Mouse (Mus musculus) forebrain, embryonic 12.5 days (tissue): ENCODE measurements around the gene Otog. TPM values are rescaled to one million over a fixed set of nuclear protein-coding genes. Genes with fewer than 3 reads are reported as not detected.

Experiments
- ATAC-seq: fragments of 200-750 bp; cut with Nextera tagmentation; 2 replicates; pipeline ENCODE4 v1.8.0; 2017; ENCODE audit warnings: moderate TSS enrichment; ENCODE audit not compliant: low FRiP score
- H3K27ac ChIP-seq: fragments of 300-500 bp; sonication (generic); 2 replicates; pipeline ENCODE4 v1.5.1; 2016; ENCODE audit warnings: mild to moderate bottlenecking
- H3K27me3 ChIP-seq: fragments of 300-500 bp; sonication (generic); 2 replicates; pipeline ENCODE4 v1.6.1; 2016; ENCODE audit warnings: mild to moderate bottlenecking
- H3K36me3 ChIP-seq: fragments of 300-500 bp; sonication (generic); replicated peaks from 2 replicates; pipeline ENCODE4 v1.6.1; 2016; ENCODE audit warnings: mild to moderate bottlenecking
- H3K4me1 ChIP-seq: fragments of 300-500 bp; sonication (generic); 2 replicates; pipeline ENCODE4 v1.6.1; 2016
- H3K4me2 ChIP-seq: fragments of 300-500 bp; sonication (generic); 2 replicates; pipeline ENCODE4 v1.6.1; 2016; ENCODE audit warnings: mild to moderate bottlenecking, moderate library complexity
- H3K4me3 ChIP-seq: fragments of 300-500 bp; sonication (generic); replicated peaks from 2 replicates; pipeline ENCODE4 v1.5.1; 2016; ENCODE audit warnings: mild to moderate bottlenecking
- H3K9ac ChIP-seq: fragments of 300-500 bp; sonication (generic); 2 replicates; pipeline ENCODE4 v1.6.1; 2016; ENCODE audit warnings: mild to moderate bottlenecking
- H3K9me3 ChIP-seq: fragments of 300-500 bp; sonication (generic); 2 replicates; pipeline ENCODE4 v1.6.1; 2016
- WGBS: fragments of 180-500 bp; shearing (Covaris S2); methylation state at CpG from one replicate; pipeline ENCODE4 v1.1.7; 2016; 5-methylcytosine and 5-hydroxymethylcytosine counted together
- polyA plus RNA-seq: library from polyadenylated mRNA; unstranded; fragments of >200 nt; fragmentation: Nextera tagmentation; extraction: Ambion mirVana; gene quantifications from 2 replicates; pipeline ENCODE4 v1.2.1, GENCODE M21; 2016

Gene Otog
- polyA plus RNA-seq, 1 experiment from 2014 or later = not detected

- H3K4me3 ChIP-seq = no peak overlapping the region
- 76% methylated on average over 18 of the region's 18 CpGs for WGBS
- no peaks in the 10 kb centered on the region for H3K36me3 ChIP-seq
- H3K27me3 ChIP-seq = peaks cover 4% of the 10 kb centered on the region; the same call in 1 of the 2 replicates
- H3K4me1 ChIP-seq = peaks cover 18% of the 10 kb centered on the region
- H3K9ac ChIP-seq = no peak overlapping the region
- ATAC-seq = peak; percentile 49; the same call in 1 of the 2 replicates
- H3K9me3 ChIP-seq = no peaks in the 10 kb centered on the region
- H3K27ac ChIP-seq = peak overlapping the region; percentile 36; the same call in 1 of the 2 replicates
- H3K4me2 ChIP-seq = peak overlapping the region; percentile 8
Observed at GRCm38 (mm10) chr7:46235948-46236347, 4.8 kb upstream of the Otog start.

GRCm38 (mm10) chr7:46236363-46236762, 4.4 kb upstream of the Otog start:
- 77% methylated on average over 15 of the region's 15 CpGs for WGBS
- Histone ChIP-seq H3K4me2 (peak overlapping the region; percentile 8), H3K4me1 (peaks cover 18% of the 10 kb centered on the region), H3K36me3 (no peaks in the 10 kb centered on the region), H3K4me3 (no peak overlapping the region), H3K9ac (no peak overlapping the region), H3K27me3 (peaks cover 4% of the 10 kb centered on the region; the same call in 1 of the 2 replicates), H3K27ac (no peak overlapping the region), H3K9me3 (no peaks in the 10 kb centered on the region)
- no peak for ATAC-seq

GRCm38 (mm10) chr7:46237192-46237591, 3.6 kb upstream of the Otog start:
- no peak overlapping the region for H3K27ac ChIP-seq
- H3K4me1 ChIP-seq = peaks cover 18% of the 10 kb centered on the region
- H3K9ac ChIP-seq = no peak overlapping the region
- peaks cover 4% of the 10 kb centered on the region; the same call in 1 of the 2 replicates for H3K27me3 ChIP-seq
- WGBS = 78% methylated on average over 7 of the region's 7 CpGs
- no peak overlapping the region for H3K4me2 ChIP-seq
- no peaks in the 10 kb centered on the region for H3K9me3 ChIP-seq
- H3K4me3 ChIP-seq = no peak overlapping the region
- H3K36me3 ChIP-seq = no peaks in the 10 kb centered on the region
- ATAC-seq = no peak

- peaks cover 4% of the 10 kb centered on the region; the same call in 1 of the 2 replicates for H3K27me3 ChIP-seq
- no peak within 1 kb of the TSS for H3K9ac ChIP-seq
- 23% methylated on average over 10 of the region's 10 CpGs for WGBS
- no peak within 1 kb of the TSS for H3K4me2 ChIP-seq
- no peaks in the 10 kb centered on the region for H3K36me3 ChIP-seq
- H3K9me3 ChIP-seq = no peaks in the 10 kb centered on the region
- peaks cover 18% of the 10 kb centered on the region for H3K4me1 ChIP-seq
- no peak within 1 kb of the TSS for H3K4me3 ChIP-seq
- no peak within 1 kb of the TSS for H3K27ac ChIP-seq
- ATAC-seq = no peak
Observed at GRCm38 (mm10) chr7:46238346-46238745, 2.4 kb upstream of the Otog start, which contains the start of gene Ush1c. Ush1c (minus strand) TSS chr7:46238503.

GRCm38 (mm10) chr7:46240091-46240490, 696 bp upstream of the Otog start:
- Histone ChIP-seq H3K36me3 (no peaks in the 10 kb centered on the region), H3K4me3 (no peak overlapping the region), H3K9ac (no peak overlapping the region), H3K4me1 (peaks cover 18% of the 10 kb centered on the region), H3K4me2 (no peak overlapping the region), H3K27me3 (peaks cover 4% of the 10 kb centered on the region; the same call in 1 of the 2 replicates), H3K9me3 (no peaks in the 10 kb centered on the region), H3K27ac (no peak overlapping the region)
- no peak for ATAC-seq
- 91% methylated on average over 4 of the region's 4 CpGs for whole genome bisulfite sequencing

GRCm38 (mm10) chr7:46246876-46247275, 6.1 kb downstream of the Otog start:
- Histone ChIP-seq H3K9ac (no peak overlapping the region), H3K4me3 (no peak overlapping the region), H3K4me2 (no peak overlapping the region), H3K27ac (no peak overlapping the region), H3K36me3 (no peaks in the 10 kb centered on the region), H3K27me3 (0 out of 2 replicates have a peak, but pooled peaks cover 3% of the 10 kb centered on the region), H3K9me3 (no peaks in the 10 kb centered on the region), H3K4me1 (no peaks in the 10 kb centered on the region)
- no peak for ATAC-seq

GRCm38 (mm10) chr7:46247606-46248005, 6.8 kb downstream of the Otog start:
- Histone ChIP-seq H3K4me2 (no peak overlapping the region), H3K27me3 (0 out of 2 replicates have a peak, but pooled peaks cover 3% of the 10 kb centered on the region), H3K9ac (no peak overlapping the region), H3K4me1 (no peaks in the 10 kb centered on the region), H3K4me3 (no peak overlapping the region), H3K27ac (no peak overlapping the region), H3K9me3 (no peaks in the 10 kb centered on the region), H3K36me3 (no peaks in the 10 kb centered on the region)
- WGBS = 90% methylated on average over 3 of the region's 3 CpGs
- no peak for ATAC-seq

- no peaks in the 10 kb centered on the region for H3K4me1 ChIP-seq
- 83% methylated on average over 4 of the region's 4 CpGs for WGBS
- no peak overlapping the region for H3K9ac ChIP-seq
- no peak overlapping the region for H3K4me3 ChIP-seq
- H3K9me3 ChIP-seq = no peaks in the 10 kb centered on the region
- H3K27ac ChIP-seq = no peak overlapping the region
- no peaks in the 10 kb centered on the region for H3K36me3 ChIP-seq
- 0 out of 2 replicates have a peak, but pooled peaks cover 3% of the 10 kb centered on the region for H3K27me3 ChIP-seq
- no peak overlapping the region for H3K4me2 ChIP-seq
- ATAC-seq = no peak
Observed at GRCm38 (mm10) chr7:46251841-46252240, 11.1 kb downstream of the Otog start.

- H3K27ac ChIP-seq = no peak overlapping the region
- peaks cover 3% of the 10 kb centered on the region; the same call in 1 of the 2 replicates for H3K27me3 ChIP-seq
- H3K9me3 ChIP-seq = no peaks in the 10 kb centered on the region
- no peaks in the 10 kb centered on the region for H3K4me1 ChIP-seq
- no peak overlapping the region for H3K4me2 ChIP-seq
- no peak for ATAC-seq
- H3K4me3 ChIP-seq = no peak overlapping the region
- WGBS = 69% methylated on average over 5 of the region's 5 CpGs
- no peaks in the 10 kb centered on the region for H3K36me3 ChIP-seq
- no peak overlapping the region for H3K9ac ChIP-seq
Observed at GRCm38 (mm10) chr7:46276156-46276555, 35.4 kb downstream of the Otog start.

- Histone ChIP-seq H3K4me2 (no peak overlapping the region), H3K4me3 (no peak overlapping the region), H3K27ac (no peak overlapping the region), H3K9ac (no peak overlapping the region), H3K27me3 (peaks cover 20% of the 10 kb centered on the region; the same call in 1 of the 2 replicates), H3K9me3 (no peaks in the 10 kb centered on the region), H3K4me1 (no peaks in the 10 kb centered on the region), H3K36me3 (no peaks in the 10 kb centered on the region)
- WGBS = 16% methylated on average over 6 of the region's 6 CpGs
- no peak for ATAC-seq
Observed at GRCm38 (mm10) chr7:46279946-46280345, 39.2 kb downstream of the Otog start.

- Histone ChIP-seq H3K27me3 (peaks cover 22% of the 10 kb centered on the region; the same call in 1 of the 2 replicates), H3K4me3 (no peak overlapping the region), H3K9ac (no peak overlapping the region), H3K36me3 (no peaks in the 10 kb centered on the region), H3K4me2 (no peak overlapping the region), H3K27ac (no peak overlapping the region), H3K4me1 (no peaks in the 10 kb centered on the region), H3K9me3 (no peaks in the 10 kb centered on the region)
- ATAC-seq = no peak
Observed at GRCm38 (mm10) chr7:46280896-46281295, 40.1 kb downstream of the Otog start.

GRCm38 (mm10) chr7:46282276-46282675, 41.5 kb downstream of the Otog start:
- Histone ChIP-seq H3K9me3 (no peaks in the 10 kb centered on the region), H3K9ac (no peak overlapping the region), H3K27ac (no peak overlapping the region), H3K36me3 (no peaks in the 10 kb centered on the region), H3K4me2 (no peak overlapping the region), H3K27me3 (peaks cover 22% of the 10 kb centered on the region; the same call in 1 of the 2 replicates), H3K4me3 (no peak overlapping the region), H3K4me1 (no peaks in the 10 kb centered on the region)
- ATAC-seq = no peak
- 66% methylated on average over 7 of the region's 7 CpGs for WGBS

- Histone ChIP-seq H3K36me3 (no peaks in the 10 kb centered on the region), H3K4me1 (no peaks in the 10 kb centered on the region), H3K9ac (no peak overlapping the region), H3K4me3 (no peak overlapping the region), H3K4me2 (no peak overlapping the region), H3K27ac (no peak overlapping the region), H3K27me3 (peaks cover 22% of the 10 kb centered on the region; the same call in 1 of the 2 replicates), H3K9me3 (no peaks in the 10 kb centered on the region)
- WGBS = 81% methylated on average over 10 of the region's 10 CpGs
- ATAC-seq = no peak
Observed at GRCm38 (mm10) chr7:46283681-46284080, 42.9 kb downstream of the Otog start.
